Mouse (Mus musculus) kidney, adult 2 months (tissue): ENCODE measurements around the gene 1700013G24Rik.

Experiments used
- CTCF ChIP-seq: fragments of 200-500 bp; conservative IDR thresholded peaks from 2 replicates; pipeline ENCODE4 v1.5.1; 2011; ENCODE audit warnings: low read depth, mild to moderate bottlenecking, control low read depth, low read length, moderate library complexity, mixed read lengths; ENCODE audit not compliant: insufficient read depth, insufficient read length
- POLR2A ChIP-seq: fragments of 200-500 bp; IDR thresholded peaks from one replicate; pipeline ENCODE4 v1.6.1; 2011; ENCODE audit warnings: low read depth, low read length, control low read depth

- TF ChIP-seq CTCF (no peak), POLR2A (no peak)
Measured at GRCm38 (mm10) chr4:137460676-137461075, 7.6 kb downstream of the 1700013G24Rik start.
